Mouse (Mus musculus) layer of hippocampus, adult 11-12 months (tissue): ENCODE results near the gene Gimap8.
A peak's percentile ranks its signal among the peaks of the same experiment; 100 is the strongest.
"Not testable (repeated sequence)": the region's sequence is repeated elsewhere in the genome, so short reads cannot be mapped to it uniquely, and the experiment has no call there.

Source experiments
- DNase-seq: peaks from one replicate; pipeline ENCODE4 v3.0.0; 2022; ENCODE audit warnings: low spot score

Gene Gimap8

DNA sequence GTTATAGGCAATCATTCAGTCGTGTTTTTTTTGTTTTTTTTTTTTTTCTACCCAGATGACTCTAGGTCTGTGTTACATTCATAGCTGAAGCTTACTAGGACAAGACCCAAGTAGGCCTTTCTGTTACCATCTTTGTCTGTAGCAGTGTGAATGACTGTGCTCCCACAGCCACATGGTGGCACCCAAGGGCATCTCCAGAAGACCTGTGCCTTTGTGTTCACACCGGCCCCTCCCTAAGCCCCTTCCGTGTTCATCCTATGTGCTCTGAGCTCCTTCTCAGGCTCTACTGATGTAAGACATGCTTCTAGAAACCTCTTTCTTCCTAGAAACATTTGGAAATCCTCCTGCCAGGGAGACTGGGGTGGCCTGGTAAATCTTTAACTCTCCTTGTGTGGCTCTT is at the start of gene Gimap8:
Gene Gimap8, plus strand, starts transcription at position 240 of the 400 bp plus-strand sequence.
- DNase-seq = no peak

DNA sequence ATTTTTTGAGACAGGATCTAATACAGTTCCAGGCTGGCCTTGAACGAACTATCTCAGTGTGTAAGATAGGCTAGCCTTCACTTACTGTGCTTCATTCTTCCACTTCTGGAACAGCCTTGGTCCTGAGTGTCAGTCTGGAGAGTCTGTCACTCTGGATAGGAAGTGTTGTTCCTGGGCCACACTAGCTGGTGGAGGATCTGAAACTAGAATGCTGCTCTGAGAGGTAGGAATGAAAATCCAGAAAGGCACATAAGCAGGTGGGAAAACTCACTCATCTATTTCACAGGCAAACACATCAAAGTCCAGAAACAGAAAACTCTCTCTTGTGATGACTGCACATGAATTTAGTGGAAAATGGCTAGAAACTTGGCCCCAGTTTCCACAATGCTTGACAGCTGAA is 46.4 kb upstream of the Gimap8 start:
- DNase-seq = no peak

DNA sequence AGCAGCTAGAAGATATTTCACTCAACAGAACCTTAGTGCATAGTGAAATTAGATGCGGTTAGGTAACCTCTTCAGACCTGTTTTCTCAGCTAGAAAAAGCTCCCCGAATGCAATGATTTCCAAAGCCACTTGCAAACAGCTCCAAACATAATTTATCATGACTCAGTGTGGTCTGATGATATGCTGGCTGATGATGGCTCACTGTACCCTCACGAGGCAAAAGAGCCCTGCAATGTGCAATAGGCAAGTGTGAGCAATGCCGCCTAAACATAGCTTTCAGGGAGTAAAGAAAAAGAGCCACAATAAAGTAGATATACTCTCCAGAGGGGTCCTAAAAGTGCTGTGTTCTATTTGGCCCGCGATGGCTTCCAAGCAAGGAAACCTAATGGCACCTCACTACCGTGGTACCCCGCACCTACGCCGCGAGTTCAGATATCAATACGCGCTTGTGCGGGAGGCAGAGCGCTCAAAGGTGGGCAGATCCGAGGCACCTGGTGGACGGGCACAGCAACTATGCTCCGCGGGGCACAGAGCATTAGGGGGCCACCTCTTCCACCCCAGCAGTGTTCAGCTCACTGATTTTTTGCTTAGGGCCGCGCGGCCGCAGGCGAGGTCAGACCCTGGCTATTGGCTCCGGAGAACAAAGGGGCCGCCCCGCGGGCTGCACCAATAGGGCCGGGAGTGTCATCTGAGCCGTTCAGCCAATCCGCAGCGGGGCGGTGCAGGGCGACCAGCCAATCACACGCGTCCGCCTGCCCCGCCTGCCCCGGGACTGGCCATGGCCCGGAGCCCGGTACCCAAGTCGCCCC is 45.6 kb upstream of the Gimap8 start, which contains the start of gene Zfp775:
Gene Zfp775, plus strand, starts transcription at position 793 of the 809 bp plus-strand sequence.
- DNase-seq = peak; percentile 97

DNA sequence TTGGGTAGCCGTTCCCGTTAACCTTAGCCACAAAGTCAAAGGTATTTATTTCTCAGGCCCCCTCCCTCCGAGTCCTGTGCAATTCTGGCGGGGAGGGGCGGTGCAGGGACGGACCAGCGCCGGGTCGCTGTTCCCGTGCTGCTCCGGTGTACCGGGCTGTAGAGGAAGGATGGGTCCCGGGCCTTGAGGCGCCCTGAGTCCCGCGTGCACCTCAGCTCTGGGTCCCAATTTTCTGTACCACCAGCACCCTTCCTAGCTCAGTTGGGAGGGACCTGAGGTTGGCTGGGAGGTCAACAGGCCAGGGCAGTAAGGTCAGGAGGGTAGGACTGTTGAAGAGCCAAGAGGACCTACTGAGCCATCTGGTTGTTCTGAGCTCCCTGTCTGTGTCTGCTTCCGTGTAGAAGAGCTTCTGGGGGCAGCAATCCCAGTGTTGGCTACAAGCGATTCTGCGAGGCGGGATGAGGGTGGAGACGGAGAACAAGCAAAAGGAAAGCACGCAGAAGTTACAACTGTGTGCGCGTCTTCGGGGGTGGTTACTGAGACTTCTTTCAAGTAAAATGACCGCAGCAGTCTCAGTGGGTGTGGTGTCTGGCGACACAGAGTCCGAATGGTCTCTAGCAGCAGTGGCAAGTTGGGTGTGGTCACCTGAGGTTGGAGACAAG is 44.8 kb upstream of the Gimap8 start:
- DNase-seq = no peak

DNA sequence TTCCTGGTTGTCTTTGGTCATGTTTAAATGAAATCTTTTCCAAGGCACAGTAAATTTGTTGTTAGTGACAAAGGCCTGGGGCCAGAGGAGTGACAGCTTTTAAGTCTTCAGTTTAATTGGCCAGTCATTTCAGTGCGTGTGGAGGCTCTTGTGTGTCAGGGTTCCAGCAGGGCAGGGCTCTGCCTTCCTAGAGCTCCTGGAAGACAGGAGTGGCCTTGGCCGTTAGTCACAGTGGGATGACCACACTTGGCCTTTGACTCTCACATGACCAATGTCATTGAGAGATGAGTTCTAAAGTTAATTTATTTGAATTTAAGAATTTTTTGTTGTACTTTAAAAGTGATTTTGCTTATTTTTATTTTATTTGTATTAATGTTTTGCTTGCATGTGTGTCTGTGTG is 38.9 kb upstream of the Gimap8 start:
- DNase-seq = no peak

DNA sequence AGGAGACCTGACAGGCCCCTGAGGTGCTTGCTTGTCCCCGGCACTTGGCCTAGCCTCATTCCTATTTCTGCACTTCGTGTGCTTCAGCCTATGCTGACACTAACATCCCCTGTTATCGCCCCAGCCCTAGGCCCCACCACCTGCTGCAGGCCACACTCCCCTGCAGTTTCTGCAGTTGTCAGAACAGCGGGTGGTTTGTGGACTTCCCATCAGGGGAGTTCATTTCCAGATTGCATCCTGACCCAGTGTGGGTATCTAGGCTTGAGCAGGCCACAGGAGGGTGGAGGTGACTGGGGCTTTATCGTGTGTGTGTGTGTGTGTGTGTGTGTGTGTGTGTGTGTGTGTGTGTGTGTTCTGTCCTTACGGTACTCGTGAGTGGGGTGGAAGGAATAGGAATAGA is 37.5 kb upstream of the Gimap8 start:
- DNase-seq = no peak

DNA sequence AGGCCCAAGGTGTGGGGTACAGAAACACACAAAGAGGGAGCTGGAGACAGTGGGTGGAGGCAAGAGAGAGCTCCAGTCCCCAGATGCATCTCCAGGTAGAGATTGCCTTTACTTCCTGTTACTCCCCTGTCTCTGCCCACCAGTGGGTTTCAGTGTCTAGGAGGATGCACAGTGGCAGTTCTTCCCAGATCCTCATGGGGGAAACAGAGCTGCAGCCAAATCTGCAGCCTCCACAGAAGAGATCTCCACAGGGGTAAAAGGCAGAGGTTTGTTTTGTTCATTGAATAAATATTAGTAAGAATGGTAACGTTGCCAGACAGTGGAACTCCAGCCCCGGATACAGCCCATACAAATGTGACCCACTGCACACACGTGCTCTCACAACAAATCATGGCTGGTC is 36.4 kb upstream of the Gimap8 start:
- DNase-seq = no peak

DNA sequence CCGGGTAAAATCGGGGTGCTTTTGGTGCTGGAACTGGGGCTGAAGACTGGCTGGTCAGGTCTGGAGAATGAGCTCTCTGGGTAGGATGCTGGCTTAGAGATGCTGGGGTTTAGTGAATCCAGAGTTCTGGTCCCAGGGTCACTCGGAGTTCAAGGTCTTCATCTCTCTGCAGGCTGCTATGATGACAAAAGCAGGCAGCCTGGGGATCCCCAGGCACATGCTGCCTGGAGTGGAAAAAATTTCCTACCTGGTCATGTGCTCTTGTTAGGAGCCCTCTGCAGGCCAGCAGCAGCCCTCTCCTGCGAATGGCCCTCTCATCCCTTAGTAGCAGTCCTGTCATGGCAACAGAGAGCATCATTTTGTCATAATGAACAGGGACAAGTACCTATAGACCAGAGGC is 33.6 kb upstream of the Gimap8 start:
- no peak for DNase-seq

DNA sequence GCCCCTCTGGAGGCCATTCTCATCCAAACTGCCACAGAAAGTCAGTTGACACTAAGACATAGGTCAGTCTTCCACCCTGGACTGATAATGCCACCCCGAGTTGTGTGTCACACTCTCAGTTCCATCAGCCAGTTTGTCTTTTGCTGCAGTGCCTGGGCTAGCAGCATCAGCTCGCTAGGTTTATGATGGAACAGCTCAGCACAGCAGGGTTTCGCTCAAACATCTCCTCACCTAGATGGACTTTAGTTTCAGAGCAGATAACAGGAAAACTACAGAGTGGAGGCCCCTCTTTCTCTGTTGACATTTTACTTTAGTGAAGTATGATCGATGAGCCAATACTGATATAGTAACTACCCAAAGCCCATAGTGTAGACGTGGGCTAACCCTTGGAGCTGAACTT is 32.3 kb upstream of the Gimap8 start:
- no peak for DNase-seq

DNA sequence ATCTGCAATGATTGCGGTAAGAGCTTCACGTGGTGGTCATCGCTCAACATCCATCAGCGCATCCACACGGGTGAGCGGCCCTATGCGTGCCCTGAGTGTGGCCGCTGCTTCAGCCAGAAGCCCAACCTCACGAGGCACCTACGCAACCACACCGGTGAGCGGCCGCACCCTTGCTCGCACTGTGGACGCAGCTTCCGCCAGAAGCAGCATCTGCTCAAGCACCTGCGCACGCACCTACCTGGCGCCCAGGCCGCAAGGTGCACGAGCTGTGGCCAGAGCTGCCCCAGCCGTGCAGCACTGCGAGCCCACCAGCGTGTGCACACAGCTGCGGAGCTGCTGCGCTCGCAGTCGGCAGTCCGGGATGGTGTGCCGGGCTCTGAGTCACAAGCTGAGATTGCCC is 27.0 kb upstream of the Gimap8 start:
- no peak for DNase-seq

DNA sequence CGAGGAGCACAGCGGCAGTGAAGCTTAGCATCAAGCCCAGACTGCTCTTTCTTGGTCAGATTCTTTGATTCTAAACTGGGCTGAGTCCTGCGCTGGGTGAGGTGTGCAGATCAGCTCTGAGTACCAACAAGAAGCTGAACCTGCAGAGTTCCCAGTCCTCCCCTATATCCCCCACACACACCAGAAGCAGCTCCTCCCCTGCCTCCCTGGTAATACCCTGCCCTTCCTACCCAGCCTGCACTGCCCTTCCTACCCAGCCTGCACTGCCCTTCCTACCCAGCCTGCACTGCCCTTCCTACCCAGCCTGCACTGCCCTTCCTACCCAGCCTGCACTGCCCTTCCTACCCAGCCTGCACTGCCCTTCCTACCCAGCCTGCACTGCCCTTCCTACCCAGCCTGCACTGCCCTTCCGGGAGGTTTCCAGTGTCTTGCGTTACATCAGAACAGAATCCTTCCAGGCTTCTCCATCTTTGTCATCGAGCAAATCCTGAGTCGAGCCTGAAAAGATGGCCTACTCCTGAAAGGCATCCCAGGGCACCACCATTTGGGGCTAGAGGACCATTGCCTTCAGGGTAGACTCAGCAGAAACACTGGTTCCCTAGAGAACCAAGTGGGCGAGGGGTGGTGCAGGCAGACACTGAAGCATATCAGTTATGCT is 24.7 kb upstream of the Gimap8 start:
- not testable (repeated sequence) for DNase-seq

DNA sequence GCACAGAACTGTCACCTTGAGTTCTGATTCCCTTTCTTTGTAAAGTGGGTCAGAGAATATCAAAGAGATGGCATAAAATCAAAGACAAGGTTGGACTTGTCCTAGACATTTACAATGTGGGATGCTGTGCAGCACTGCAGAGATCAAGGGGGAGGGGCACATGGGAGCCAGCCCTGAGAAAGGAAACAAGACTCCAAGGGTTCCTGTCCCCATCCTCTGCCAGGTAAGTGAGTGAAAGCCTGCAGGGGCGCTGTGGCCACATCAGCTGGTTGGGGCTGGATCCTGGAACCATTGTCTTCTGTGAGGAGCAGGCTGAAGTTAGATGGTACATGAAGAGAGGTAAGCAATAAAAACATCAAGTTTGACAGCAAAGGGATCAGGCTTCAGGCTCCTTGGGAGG is 23.6 kb upstream of the Gimap8 start:
- DNase-seq = no peak

DNA sequence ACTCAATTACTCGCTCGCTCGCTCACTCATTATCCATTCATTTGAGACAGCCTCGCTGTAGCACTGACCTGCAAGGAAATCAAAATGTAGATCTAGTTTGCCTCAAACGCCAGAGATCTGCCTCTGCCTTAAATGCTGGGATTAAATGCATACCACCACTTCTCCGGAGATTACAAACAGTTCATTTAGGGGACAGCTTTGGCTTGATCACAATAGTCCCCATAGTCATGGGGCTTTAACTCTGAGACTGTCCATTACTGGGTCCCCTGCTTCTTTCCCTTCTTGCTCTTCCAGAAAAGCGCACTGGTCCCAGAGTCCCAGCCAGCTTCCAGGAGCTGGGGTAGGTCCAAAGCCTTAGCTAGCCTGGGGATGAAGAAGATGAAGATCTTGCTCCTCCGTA is 20.6 kb upstream of the Gimap8 start, which contains the start of gene AI854703:
Gene AI854703, plus strand, starts transcription at position 301 of the 400 bp plus-strand sequence.
- no peak for DNase-seq

DNA sequence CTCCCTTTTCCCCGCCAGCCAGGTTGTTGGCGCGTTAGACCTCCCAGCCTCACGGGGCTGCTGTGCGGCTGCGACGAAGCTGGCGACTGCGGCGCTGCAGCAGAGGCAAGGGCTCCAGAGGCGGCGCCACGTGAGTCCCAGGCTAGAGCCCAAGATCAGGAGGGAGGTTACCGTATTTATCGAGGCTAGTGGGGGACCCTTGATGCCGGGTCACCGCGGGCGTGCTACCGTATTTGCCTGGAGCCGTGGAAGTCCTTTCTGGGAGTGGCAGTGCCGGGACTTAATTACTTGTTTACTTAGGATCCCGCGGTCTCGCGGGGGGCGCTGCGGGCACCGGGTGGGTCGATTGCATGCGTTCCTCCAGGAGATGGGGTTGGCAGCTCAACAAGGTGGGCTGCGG is 20.1 kb upstream of the Gimap8 start:
- DNase-seq = peak; percentile 58

DNA sequence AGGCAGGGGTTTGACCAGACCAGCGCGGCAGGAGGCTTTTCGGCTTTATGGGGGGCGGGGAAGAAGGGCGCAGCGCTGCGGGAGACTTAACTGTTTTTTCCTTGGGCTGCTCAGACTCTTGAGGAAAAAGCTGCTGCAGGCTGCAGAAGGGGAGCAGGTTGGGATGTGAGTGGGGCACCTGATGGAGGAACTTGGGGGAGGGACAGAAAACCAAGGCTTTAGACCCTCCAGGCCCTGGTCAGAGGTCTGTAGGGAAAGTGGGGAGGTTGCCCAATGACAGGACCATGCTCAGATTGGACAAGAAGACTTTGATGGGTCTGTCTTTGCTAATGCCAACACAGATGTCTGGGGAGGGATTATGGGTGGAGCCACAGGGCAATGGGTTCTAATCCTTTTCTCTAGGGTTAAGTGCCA is 19.5 kb upstream of the Gimap8 start:
- no peak for DNase-seq

DNA sequence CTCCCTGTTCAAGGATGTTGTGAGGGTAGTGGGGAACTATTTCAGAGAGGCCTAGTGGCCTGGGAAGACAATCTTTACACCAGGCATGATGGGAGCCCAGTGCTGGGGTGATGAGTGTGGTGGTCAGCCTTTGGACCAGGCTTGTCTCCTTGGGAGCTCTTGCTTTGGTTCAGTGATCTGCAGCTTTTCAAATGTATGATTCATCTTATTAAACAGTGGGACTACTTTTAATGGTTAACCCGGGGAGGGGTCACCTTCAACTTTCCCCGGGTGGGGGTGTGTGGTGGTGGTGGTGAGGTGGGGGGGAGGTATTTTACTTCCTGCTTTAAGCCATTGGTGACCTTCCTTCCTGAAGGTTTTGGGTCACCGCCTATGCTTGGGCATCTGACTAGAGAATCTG is 18.7 kb upstream of the Gimap8 start:
- no peak for DNase-seq

DNA sequence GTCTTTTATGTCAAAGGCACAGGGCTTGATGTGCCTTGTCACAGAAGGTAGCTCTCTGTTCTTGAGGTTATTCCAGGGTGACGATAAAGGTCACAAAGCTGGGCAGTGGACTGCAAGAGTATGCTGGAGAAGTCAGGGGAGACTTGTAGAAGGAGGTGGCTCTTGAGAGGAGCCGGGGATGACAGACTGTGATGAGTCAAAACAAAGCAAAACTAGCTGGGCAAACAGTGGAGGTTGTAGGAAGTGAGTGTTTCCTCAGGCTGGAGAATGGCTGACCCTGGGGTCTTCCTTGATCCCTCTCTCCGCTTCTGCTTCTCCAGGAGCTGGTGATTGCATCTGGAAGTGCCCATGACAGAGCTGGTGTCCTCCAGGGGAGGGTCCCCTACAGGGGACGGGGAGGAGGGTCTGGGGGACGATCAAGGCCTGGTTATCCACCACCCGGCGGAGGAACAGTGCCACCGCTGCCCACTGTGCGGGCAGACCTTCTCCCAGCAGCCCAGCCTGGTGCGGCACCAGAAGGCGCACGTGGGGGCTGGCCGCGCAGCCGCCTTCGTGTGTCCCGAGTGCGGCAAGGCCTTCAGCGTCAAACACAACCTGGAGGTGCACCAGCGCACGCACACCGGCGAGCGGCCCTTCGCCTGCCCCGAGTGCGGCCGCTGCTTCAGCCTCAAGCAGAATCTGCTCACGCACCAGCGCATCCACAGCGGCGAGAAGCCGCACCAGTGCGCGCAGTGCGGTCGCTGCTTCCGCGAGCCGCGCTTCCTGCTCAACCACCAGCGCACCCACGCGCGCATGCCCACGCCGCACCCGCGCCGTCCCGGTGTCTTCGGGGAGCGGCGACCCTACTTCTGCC is 18.0 kb upstream of the Gimap8 start:
- DNase-seq = peak; percentile 54

DNA sequence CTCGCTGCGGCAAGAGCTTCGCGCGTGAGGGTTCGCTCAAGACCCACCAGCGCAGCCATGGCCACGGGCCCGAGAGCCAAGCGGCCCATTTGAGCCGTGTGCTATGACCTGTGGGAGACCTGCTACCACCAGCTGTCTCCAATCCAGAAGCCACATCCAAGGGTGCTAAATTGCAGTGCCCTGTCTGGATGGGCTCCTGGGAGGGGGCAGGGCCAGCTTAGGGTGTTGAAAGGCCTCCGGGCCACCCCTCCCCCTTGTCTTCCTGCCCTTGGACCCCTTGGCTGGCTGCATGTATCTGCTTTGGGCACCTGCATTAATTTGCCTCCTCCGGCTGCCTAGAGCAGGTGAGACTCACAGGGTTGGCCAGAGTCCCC is 17.4 kb upstream of the Gimap8 start:
- DNase-seq = no peak

DNA sequence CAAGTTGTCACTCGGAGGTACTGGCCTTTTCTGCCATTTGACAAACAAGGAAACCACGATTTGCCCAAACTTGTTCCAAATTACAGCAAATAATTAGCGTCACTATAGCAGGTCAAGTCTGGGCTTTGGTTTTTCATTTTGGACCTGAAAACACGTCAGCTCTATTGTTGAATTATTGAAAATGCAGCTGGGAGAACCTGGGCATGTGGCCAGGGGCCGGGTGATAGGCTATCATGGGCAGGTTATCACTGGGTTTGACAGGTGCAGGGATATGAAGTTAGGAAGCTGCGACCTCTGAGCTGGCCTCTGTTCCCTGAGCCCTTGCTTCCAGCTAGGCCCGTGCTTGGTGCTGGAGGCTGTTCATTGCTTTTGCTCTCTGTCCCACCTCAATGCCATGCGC is 16.2 kb upstream of the Gimap8 start:
- DNase-seq = no peak

DNA sequence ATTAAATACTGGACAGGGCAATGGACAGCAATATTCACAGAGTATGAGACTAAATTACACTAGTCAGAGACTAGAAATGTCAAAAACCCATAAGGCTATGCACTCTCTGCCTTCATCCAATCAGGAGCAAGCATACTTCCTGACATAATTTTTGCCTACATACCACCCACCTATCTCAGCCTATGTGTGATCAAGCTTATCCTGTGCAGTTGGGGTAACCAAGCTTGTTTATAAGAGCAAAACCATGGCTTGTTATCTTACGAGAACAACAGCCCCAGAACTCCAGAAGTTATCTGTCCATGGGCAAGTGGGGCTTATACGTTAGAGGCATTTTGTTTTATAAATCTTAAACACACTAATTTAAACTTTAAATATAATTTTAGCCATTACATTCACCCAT is 11.9 kb upstream of the Gimap8 start:
- DNase-seq = no peak

DNA sequence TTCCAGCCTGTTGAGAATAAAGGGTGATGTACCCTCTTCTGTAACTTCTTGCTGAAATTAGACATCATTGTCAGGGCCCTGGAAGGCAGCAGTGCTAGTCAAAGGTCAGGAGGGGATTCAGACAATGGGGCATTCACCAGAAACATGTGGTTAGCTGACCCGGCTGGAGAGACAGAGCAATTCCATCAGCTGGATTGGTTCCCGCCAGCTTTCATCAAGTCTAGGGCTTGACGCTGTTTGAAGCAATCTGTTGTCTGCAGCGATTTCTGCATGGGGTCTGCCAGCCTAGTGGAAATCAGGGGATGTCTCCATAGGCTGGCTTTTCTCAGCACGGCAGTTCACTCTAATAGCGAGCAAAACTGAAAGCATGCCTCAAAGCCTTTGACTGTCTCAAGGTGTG is 10.5 kb upstream of the Gimap8 start:
- DNase-seq = no peak

DNA sequence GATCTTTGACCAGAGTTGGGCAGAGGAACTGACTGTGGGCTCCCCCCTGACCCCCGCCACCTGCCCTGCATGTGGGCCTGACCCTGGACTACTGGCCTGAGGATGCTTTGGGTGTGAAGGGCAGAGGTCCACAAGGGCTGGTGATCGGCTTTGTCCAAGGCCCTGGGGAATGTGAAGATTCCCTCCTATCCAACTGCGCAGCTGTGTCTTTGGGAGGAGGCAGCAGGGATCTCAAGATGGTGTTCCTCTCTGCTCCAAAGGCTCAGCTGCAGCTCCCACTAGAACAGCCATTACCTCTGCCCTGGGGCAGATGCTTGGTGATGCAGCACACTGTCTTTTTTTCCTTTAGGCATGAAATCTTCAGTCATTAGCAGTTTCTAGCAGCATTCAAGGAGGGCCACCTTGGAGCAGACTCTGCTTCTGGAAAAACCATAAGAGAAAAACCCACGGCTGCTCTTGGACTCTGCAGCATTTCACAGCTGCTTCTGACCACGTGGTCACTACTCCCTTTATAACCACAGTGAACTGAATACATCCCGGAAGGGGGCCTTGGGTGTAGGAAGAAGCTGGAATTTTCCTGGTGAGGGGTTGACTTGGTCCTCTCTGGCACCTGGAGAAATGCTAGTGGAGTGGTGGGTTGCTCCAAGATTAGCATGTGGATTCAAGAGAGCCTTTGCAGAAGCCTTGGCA is 9.1 kb upstream of the Gimap8 start:
- DNase-seq = no peak
